Mouse (Mus musculus) midbrain, embryonic 14.5 days (tissue): ENCODE results near the gene Ccl17. TPM values are rescaled to one million over a fixed set of nuclear protein-coding genes. Genes with fewer than 3 reads are reported as not detected.

Experiments used
- ATAC-seq: fragments of 200-750 bp; cut with Nextera tagmentation; 2 replicates; pipeline ENCODE4 v1.8.0; 2017; ENCODE audit warnings: moderate number of reproducible peaks, moderate library complexity; ENCODE audit not compliant: low FRiP score, low TSS enrichment
- DNase-seq: peaks from one replicate; pipeline ENCODE4 v3.0.0-alpha.2; 2015
- H3K27ac ChIP-seq: fragments of 300-500 bp; sonication (generic); replicated peaks from 2 replicates; pipeline ENCODE4 v1.5.1; 2014; ENCODE audit warnings: mild to moderate bottlenecking, low read depth, low read length, moderate library complexity
- H3K27me3 ChIP-seq: fragments of 300-500 bp; sonication (generic); 2 replicates; pipeline ENCODE4 v1.6.1; 2014; ENCODE audit warnings: low read length, control low read depth, mixed read lengths; ENCODE audit not compliant: control insufficient read depth, insufficient read depth
- H3K36me3 ChIP-seq: fragments of 300-500 bp; sonication (generic); 2 replicates; pipeline ENCODE4 v1.6.1; 2014; ENCODE audit warnings: low read length, control low read depth; ENCODE audit not compliant: control insufficient read depth, insufficient read depth
- H3K4me1 ChIP-seq: fragments of 300-500 bp; sonication (generic); 2 replicates; pipeline ENCODE4 v1.6.1; 2014; ENCODE audit warnings: mild to moderate bottlenecking, antibody characterized with exemption, low read length, control low read depth; ENCODE audit not compliant: control insufficient read depth, insufficient read depth
- H3K4me2 ChIP-seq: fragments of 300-500 bp; sonication (generic); 2 replicates; pipeline ENCODE4 v1.6.1; 2014; ENCODE audit warnings: mild to moderate bottlenecking, low read length, moderate library complexity
- H3K4me3 ChIP-seq: fragments of 300-500 bp; sonication (generic); replicated peaks from 2 replicates; pipeline ENCODE4 v1.5.1; 2014; ENCODE audit warnings: low read depth, low read length
- H3K9ac ChIP-seq: fragments of 300-500 bp; sonication (generic); replicated peaks from 2 replicates; pipeline ENCODE4 v1.6.1; 2014; ENCODE audit warnings: mild to moderate bottlenecking, low read length, moderate library complexity
- H3K9me3 ChIP-seq: fragments of 300-500 bp; sonication (generic); 2 replicates; pipeline ENCODE4 v1.6.1; 2016; ENCODE audit warnings: low read length, control low read depth, mixed read lengths; ENCODE audit not compliant: control insufficient read depth
- WGBS: fragments of 180-500 bp; shearing (Covaris S2); extraction: QIAGEN DNeasy Blood & Tissue Kit; methylation state at CpG from one replicate; pipeline ENCODE4 v1.1.7; 2014; 5-methylcytosine and 5-hydroxymethylcytosine counted together
- polyA plus RNA-seq: library from polyadenylated mRNA; unstranded; fragments of >200 nt; fragmentation: Nextera tagmentation; extraction: Ambion mirVana; gene quantifications from 2 replicates; pipeline ENCODE4 v1.2.1, GENCODE M21; 2014

Ccl17 gene
- polyA plus RNA-seq, 1 experiment from 2014 or later = not detected

GRCm38 (mm10) chr8:94785247-94785985, 24.8 kb upstream of the Ccl17 start:
- H3K27ac ChIP-seq = no peak overlapping the region
- H3K9ac ChIP-seq = no peak overlapping the region
- H3K27me3 ChIP-seq = no peaks in the 10 kb centered on the region
- 75% methylated on average over 12 of the region's 12 CpGs for WGBS
- DNase-seq (peak; percentile 17), ATAC-seq (no peak)
- H3K36me3 ChIP-seq = no peaks in the 10 kb centered on the region
- peaks cover 16% of the 10 kb centered on the region; the same call in 1 of the 2 replicates for H3K4me1 ChIP-seq
- no peaks in the 10 kb centered on the region for H3K9me3 ChIP-seq
- H3K4me2 ChIP-seq = no peak overlapping the region
- no peak overlapping the region for H3K4me3 ChIP-seq

GRCm38 (mm10) chr8:94785995-94786595, 24.2 kb upstream of the Ccl17 start:
- Histone ChIP-seq H3K4me1 (peaks cover 16% of the 10 kb centered on the region; the same call in 1 of the 2 replicates), H3K9ac (no peak overlapping the region), H3K36me3 (no peaks in the 10 kb centered on the region), H3K4me2 (no peak overlapping the region), H3K27ac (no peak overlapping the region), H3K27me3 (no peaks in the 10 kb centered on the region), H3K4me3 (no peak overlapping the region), H3K9me3 (no peaks in the 10 kb centered on the region)
- 75% methylated on average over 6 of the region's 6 CpGs for WGBS
- ATAC-seq (no peak), DNase-seq (no peak)

- Histone ChIP-seq H3K9me3 (no peaks in the 10 kb centered on the region), H3K4me3 (no peak overlapping the region), H3K36me3 (no peaks in the 10 kb centered on the region), H3K4me2 (no peak overlapping the region), H3K9ac (no peak overlapping the region), H3K4me1 (0 out of 2 replicates have a peak, but pooled peaks cover 11% of the 10 kb centered on the region), H3K27me3 (no peaks in the 10 kb centered on the region), H3K27ac (no peak overlapping the region)
- peak; percentile 13 for DNase-seq
- no peak for ATAC-seq
- 75% methylated on average over 15 of the region's 15 CpGs for WGBS
These were observed 22.4 kb upstream of the Ccl17 start for GRCm38 (mm10) chr8:94787524-94788501.

GRCm38 (mm10) chr8:94789256-94789955, 20.8 kb upstream of the Ccl17 start:
- ATAC-seq = no peak
- no peak overlapping the region for H3K9ac ChIP-seq
- 33% methylated on average over 10 of the region's 10 CpGs for WGBS
- no peak overlapping the region for H3K4me2 ChIP-seq
- no peak overlapping the region for H3K27ac ChIP-seq
- DNase-seq = no peak
- H3K4me3 ChIP-seq = no peak overlapping the region
- H3K9me3 ChIP-seq = no peaks in the 10 kb centered on the region
- H3K4me1 ChIP-seq = 0 out of 2 replicates have a peak, but pooled peaks cover 11% of the 10 kb centered on the region
- H3K27me3 ChIP-seq = no peaks in the 10 kb centered on the region
- H3K36me3 ChIP-seq = no peaks in the 10 kb centered on the region

GRCm38 (mm10) chr8:94794368-94794767, 15.9 kb upstream of the Ccl17 start:
- DNase-seq = no peak
- Histone ChIP-seq H3K27me3 (no peaks in the 10 kb centered on the region), H3K4me2 (no peak overlapping the region), H3K4me1 (0 out of 2 replicates have a peak, but pooled peaks cover 7% of the 10 kb centered on the region), H3K36me3 (no peaks in the 10 kb centered on the region), H3K4me3 (no peak overlapping the region), H3K9me3 (no peaks in the 10 kb centered on the region), H3K9ac (no peak overlapping the region), H3K27ac (no peak overlapping the region)
- no peak for ATAC-seq
- WGBS = 91% methylated on average over 4 of the region's 4 CpGs

- H3K9ac ChIP-seq = no peak overlapping the region
- no peak overlapping the region for H3K27ac ChIP-seq
- WGBS = 97% methylated on average over 2 of the region's 2 CpGs
These were observed 15.5 kb upstream of the Ccl17 start for GRCm38 (mm10) chr8:94794782-94795181.

GRCm38 (mm10) chr8:94800278-94800968, 9.8 kb upstream of the Ccl17 start:
- Histone ChIP-seq H3K4me3 (no peak overlapping the region), H3K4me1 (no peaks in the 10 kb centered on the region; the same call in 1 of the 2 replicates), H3K27ac (no peak overlapping the region), H3K27me3 (no peaks in the 10 kb centered on the region), H3K36me3 (no peaks in the 10 kb centered on the region), H3K9ac (no peak overlapping the region), H3K4me2 (no peak overlapping the region), H3K9me3 (no peaks in the 10 kb centered on the region)
- WGBS = 60% methylated on average over 7 of the region's 7 CpGs
- DNase-seq (no peak), ATAC-seq (no peak)

More at GRCm38 (mm10) chr8:94794782-94795181, 15.5 kb upstream of the Ccl17 start:
- Histone ChIP-seq H3K27me3 (no peaks in the 10 kb centered on the region), H3K4me2 (no peak overlapping the region), H3K4me1 (0 out of 2 replicates have a peak, but pooled peaks cover 3% of the 10 kb centered on the region), H3K4me3 (no peak overlapping the region), H3K36me3 (no peaks in the 10 kb centered on the region), H3K9me3 (no peaks in the 10 kb centered on the region)
- DNase-seq (no peak), ATAC-seq (no peak)
